Mouse (Mus musculus) embryonic facial prominence, embryonic 14.5 days (tissue): ENCODE measurements at regions not wholly inside any gene's neighbourhood (a gene's known extent, or its start where the extent isn't known, plus 50 kb on each side); places are given as distances from the start of the nearest gene placed in this dataset.

Source experiments
- ATAC-seq: fragments of 200-750 bp; cut with Nextera tagmentation; 2 replicates; pipeline ENCODE4 v1.8.0; 2017; ENCODE audit warnings: low read depth, moderate number of reproducible peaks, moderate TSS enrichment
- DNase-seq: peaks from one replicate; pipeline ENCODE4 v3.0.0-alpha.2; 2015; ENCODE audit warnings: low spot score
- H3K27ac ChIP-seq: fragments of 300-500 bp; sonication (generic); replicated peaks from 2 replicates; pipeline ENCODE4 v1.5.1; 2014; ENCODE audit warnings: low read depth, mild to moderate bottlenecking, low read length, moderate library complexity
- H3K27me3 ChIP-seq: fragments of 300-500 bp; sonication (generic); replicated peaks from 2 replicates; pipeline ENCODE4 v1.6.1; 2014; ENCODE audit warnings: low read length; ENCODE audit not compliant: control insufficient read depth, insufficient read depth
- H3K36me3 ChIP-seq: fragments of 300-500 bp; sonication (generic); 2 replicates; pipeline ENCODE4 v1.6.1; 2014; ENCODE audit warnings: low read length, mixed read lengths; ENCODE audit not compliant: control insufficient read depth, insufficient read depth
- H3K4me1 ChIP-seq: fragments of 300-500 bp; sonication (generic); 2 replicates; pipeline ENCODE4 v1.6.1; 2014; ENCODE audit warnings: antibody characterized with exemption, low read length; ENCODE audit not compliant: control insufficient read depth, insufficient read depth
- H3K4me2 ChIP-seq: fragments of 300-500 bp; sonication (generic); 2 replicates; pipeline ENCODE4 v1.6.1; 2014; ENCODE audit warnings: low read depth, mild to moderate bottlenecking, low read length, moderate library complexity, mixed read lengths
- H3K4me3 ChIP-seq: fragments of 300-500 bp; sonication (generic); 2 replicates; pipeline ENCODE4 v1.5.1; 2014; ENCODE audit warnings: low read depth, mild to moderate bottlenecking, low read length
- H3K9ac ChIP-seq: fragments of 300-500 bp; sonication (generic); 2 replicates; pipeline ENCODE4 v1.6.1; 2014; ENCODE audit warnings: low read depth, mild to moderate bottlenecking, low read length, moderate library complexity, mixed read lengths
- H3K9me3 ChIP-seq: fragments of 300-500 bp; sonication (generic); 2 replicates; pipeline ENCODE4 v1.6.1; 2016; ENCODE audit warnings: low read length; ENCODE audit not compliant: control insufficient read depth
- WGBS: fragments of 180-500 bp; shearing (Covaris S2); extraction: QIAGEN DNeasy Blood & Tissue Kit; methylation state at CpG from one replicate; pipeline ENCODE4 v1.1.7; 2014; 5-methylcytosine and 5-hydroxymethylcytosine counted together

DNA sequence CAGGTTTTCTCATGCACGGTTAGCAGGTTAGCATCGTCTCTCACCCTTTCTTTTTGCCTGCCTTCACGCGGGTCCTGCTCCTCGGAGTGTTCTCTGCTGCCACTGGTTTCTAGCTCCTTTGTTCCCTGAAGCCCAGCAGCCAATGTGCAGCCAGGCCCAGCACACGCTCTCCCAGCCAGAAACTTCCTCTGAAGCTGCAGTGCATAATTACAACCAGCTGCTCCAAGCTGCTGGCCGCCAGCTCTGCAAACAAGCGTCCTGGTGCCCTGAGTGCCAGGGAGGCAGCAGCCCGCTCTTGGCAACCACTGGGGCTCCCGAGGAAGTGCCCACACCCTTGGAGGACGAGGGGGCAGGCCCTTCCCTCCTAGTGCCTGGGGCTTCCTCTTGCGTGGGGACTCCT lies 74.8 kb upstream of the Maml3 start:
- Histone ChIP-seq H3K27me3 (no peaks in the 10 kb centered on the region), H3K4me3 (peak overlapping the region; percentile 24), H3K4me2 (peak overlapping the region; percentile 51), H3K4me1 (peaks cover 29% of the 10 kb centered on the region), H3K9ac (peak overlapping the region; percentile 57), H3K27ac (peak overlapping the region; percentile 91), H3K9me3 (no peaks in the 10 kb centered on the region), H3K36me3 (no peaks in the 10 kb centered on the region)
- ATAC-seq (peak; percentile 91), DNase-seq (peak; percentile 97)
- WGBS = 2% methylated on average over 12 of the region's 12 CpGs

DNA sequence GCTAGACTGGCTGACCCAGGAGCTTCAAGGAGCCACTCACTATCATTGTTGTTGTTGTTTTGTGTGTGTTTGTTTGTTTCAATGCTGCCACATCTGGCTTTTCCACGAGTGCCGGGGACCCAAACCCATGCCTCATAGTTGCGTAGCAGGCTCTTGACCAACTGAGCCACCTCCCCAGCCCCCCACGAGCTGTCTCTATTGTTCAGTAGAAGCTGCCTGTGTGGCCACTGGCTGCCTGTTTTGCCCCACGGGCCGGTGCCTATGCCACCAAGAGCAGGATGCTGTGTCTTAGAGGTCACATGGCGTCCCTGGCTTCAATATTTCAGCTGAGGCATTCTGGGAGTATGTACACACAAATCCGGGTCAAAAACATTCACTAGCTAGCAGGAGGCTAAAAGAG lies 75.4 kb upstream of the Maml3 start:
- DNase-seq (peak; percentile 34), ATAC-seq (peak; percentile 2; the same call in 1 of the 2 replicates)
- peak overlapping the region; percentile 91 for H3K27ac ChIP-seq
- H3K4me2 ChIP-seq = peak overlapping the region; percentile 51
- no peaks in the 10 kb centered on the region for H3K27me3 ChIP-seq
- H3K9ac ChIP-seq = no peak overlapping the region
- peaks cover 29% of the 10 kb centered on the region for H3K4me1 ChIP-seq
- H3K36me3 ChIP-seq = no peaks in the 10 kb centered on the region
- WGBS = 28% methylated on average over 8 of the region's 8 CpGs
- H3K9me3 ChIP-seq = no peaks in the 10 kb centered on the region
- no peak overlapping the region for H3K4me3 ChIP-seq

DNA sequence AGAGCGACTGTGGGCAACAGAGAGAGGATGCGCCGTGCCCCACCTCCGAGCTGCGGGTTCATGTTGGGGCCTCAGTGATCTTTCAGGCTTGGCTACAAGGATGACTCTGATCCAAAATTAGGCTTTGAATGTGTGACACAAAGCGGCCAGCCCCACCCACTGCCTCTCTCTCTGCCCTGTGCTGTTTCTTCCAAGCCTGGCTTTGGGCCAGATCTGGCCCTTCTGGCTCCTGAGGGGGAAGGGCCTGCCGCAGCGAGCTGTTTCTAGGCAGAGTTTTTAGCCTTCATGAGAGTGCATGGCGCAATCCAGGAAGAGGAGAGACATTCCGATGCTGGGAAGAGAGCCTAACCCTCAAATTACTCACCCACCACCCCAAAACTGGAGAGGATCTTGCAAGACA lies 75.9 kb upstream of the Maml3 start:
- Histone ChIP-seq H3K27me3 (no peaks in the 10 kb centered on the region), H3K4me1 (peaks cover 29% of the 10 kb centered on the region), H3K27ac (peak overlapping the region; percentile 91), H3K9ac (0 out of 2 replicates have a peak overlapping the region, but pooled peaks have one; percentile 21), H3K4me3 (no peak overlapping the region), H3K4me2 (peak overlapping the region; percentile 51; the same call in 1 of the 2 replicates), H3K9me3 (no peaks in the 10 kb centered on the region), H3K36me3 (no peaks in the 10 kb centered on the region)
- ATAC-seq (peak; percentile 71), DNase-seq (peak; percentile 94)
- 28% methylated on average over 10 of the region's 10 CpGs for WGBS

DNA sequence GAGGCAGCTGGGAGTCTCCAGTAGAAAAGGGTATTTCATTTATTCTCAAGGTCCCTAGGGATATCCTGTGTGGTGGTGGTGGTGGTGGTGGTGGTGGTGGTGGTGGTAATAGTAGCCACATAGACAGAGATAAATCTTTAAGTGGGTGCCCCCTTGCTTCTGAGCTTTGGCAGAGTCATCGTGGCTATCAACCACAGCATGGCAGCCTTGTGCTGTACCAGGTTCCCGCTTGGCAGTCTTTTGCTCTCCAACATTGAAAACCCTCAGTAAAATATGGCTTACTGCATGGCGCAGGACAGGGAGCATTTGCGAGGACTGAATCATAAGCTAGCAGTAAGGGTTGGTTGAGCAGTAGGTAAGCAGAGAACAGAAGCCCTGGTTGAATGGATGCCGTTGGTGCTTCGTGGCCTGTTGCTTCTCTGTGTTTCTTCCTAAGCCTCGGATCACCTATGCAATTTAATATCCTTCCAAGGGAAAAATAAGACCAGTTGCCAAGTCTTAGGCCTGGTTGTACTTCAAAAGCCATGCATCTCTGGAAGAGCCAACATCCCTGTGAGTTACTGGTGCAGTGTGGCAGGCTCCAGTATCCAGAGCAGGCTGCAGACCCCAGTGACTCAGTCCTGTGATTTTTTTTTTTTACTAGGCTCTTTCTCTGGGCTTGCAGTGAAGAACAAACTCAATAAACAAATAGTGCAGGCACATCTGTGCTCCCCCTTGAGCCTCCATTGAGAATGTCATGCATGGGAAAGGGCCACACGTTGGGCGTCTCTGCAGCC lies 76.6 kb upstream of the Maml3 start:
- ATAC-seq = no peak
- Histone ChIP-seq H3K27ac (peak overlapping the region; percentile 91), H3K27me3 (no peaks in the 10 kb centered on the region), H3K9me3 (no peaks in the 10 kb centered on the region), H3K4me3 (no peak overlapping the region), H3K4me2 (no peak overlapping the region), H3K9ac (no peak overlapping the region), H3K4me1 (peaks cover 29% of the 10 kb centered on the region), H3K36me3 (no peaks in the 10 kb centered on the region)
- WGBS = 85% methylated on average over 9 of the region's 9 CpGs
- DNase-seq = no peak

DNA sequence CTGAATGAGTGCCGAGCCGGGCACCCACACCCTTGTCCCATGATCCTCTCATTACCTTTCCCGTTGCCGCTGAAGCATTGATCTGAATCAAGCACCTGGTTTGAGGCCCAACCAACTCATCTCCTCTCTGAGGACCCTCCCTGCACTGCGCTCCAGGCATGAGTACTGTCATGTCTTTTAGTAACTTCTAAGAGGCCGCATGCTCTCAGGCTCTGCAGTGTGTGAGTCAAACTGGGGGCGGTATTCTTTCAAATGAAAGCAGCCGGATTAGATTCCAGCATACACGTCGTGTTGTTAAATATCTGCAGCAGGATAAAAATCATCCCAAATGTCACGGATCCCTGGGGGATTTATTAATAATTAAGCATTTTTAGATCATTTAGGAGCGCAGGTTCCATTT lies 79.4 kb upstream of the Maml3 start:
- WGBS = 69% methylated on average over 12 of the region's 12 CpGs
- no peak overlapping the region for H3K27ac ChIP-seq
- H3K9me3 ChIP-seq = no peaks in the 10 kb centered on the region
- no peaks in the 10 kb centered on the region for H3K27me3 ChIP-seq
- no peak overlapping the region for H3K4me2 ChIP-seq
- DNase-seq = peak; percentile 53
- H3K4me1 ChIP-seq = peaks cover 23% of the 10 kb centered on the region
- no peak overlapping the region for H3K9ac ChIP-seq
- ATAC-seq = no peak
- no peaks in the 10 kb centered on the region for H3K36me3 ChIP-seq
- no peak overlapping the region for H3K4me3 ChIP-seq

DNA sequence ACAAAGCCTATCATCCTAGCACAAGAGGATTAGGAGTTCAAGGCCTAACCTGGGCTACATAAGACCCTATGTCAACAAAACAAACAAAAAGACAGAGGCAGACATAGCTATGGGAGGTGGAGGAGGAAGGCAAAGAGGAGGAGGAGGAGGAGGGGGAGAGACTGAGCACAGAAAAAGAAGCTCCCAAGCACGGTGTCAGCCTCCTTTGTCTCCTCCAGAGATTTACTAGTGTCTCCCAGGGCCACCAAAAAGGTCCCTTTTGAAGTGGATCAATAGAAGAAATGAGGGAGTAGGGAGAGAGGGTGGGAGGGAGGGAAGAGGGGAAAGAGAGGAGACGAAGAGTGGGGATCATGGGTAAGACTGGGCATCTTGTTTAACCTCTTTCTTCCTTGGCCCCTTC lies 80.5 kb upstream of the Maml3 start:
- H3K9me3 ChIP-seq = no peaks in the 10 kb centered on the region
- peaks cover 14% of the 10 kb centered on the region for H3K4me1 ChIP-seq
- no peak overlapping the region for H3K9ac ChIP-seq
- WGBS = 60% methylated on average over 2 of the region's 2 CpGs
- no peak overlapping the region for H3K4me2 ChIP-seq
- ATAC-seq (no peak), DNase-seq (no peak)
- H3K36me3 ChIP-seq = no peaks in the 10 kb centered on the region
- no peaks in the 10 kb centered on the region for H3K27me3 ChIP-seq
- H3K4me3 ChIP-seq = no peak overlapping the region
- no peak overlapping the region for H3K27ac ChIP-seq

DNA sequence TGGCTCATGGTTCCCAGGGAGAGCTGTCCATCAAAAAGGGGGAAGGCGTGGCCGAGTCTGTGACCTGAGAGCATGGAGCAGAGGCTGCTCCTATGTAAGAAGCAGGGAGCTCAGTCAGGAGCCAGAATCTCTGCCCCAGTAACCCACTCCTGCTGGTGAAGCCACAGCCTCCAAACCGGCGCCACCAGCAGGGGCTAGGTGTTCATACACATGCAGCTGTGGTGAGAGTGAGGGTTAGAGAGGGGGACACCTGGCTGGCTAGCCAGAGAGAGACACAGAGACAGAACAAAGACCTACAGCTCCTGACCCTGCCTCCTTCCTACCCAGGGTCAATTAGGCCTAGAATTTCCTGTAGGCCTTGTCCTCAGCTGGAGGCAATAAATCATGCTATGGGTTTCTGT lies 80.7 kb upstream of the Foxo1 start:
- no peak overlapping the region for H3K27ac ChIP-seq
- ATAC-seq = 0 out of 2 replicates have a peak, but pooled peaks have one; percentile 18
- no peaks in the 10 kb centered on the region for H3K4me1 ChIP-seq
- WGBS = 45% methylated on average over 4 of the region's 4 CpGs
- no peaks in the 10 kb centered on the region for H3K27me3 ChIP-seq
- no peak overlapping the region for H3K4me3 ChIP-seq
- no peak overlapping the region for H3K9ac ChIP-seq
- no peaks in the 10 kb centered on the region for H3K9me3 ChIP-seq
- H3K4me2 ChIP-seq = no peak overlapping the region
- H3K36me3 ChIP-seq = no peaks in the 10 kb centered on the region
- peak; percentile 12 for DNase-seq

DNA sequence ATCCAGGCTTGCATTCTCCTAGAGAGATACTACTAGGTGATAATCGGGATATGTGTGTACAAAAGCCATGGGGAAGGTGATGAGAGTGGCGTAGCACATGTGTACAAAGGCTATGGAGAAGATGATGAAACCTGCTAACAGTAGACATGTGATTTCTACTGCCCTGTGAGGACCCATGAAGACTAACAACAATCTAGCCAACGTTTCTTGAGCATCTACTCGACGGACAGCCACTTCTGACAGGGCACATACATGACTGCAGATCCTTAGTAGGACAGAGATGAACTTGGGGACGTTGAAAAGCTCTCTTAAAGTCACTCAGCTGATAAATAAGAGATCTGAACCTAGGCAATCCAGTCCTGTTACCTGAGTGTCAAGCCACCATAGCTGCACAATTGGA lies 79.8 kb upstream of the Foxo1 start:
- DNase-seq (no peak), ATAC-seq (no peak)
- Histone ChIP-seq H3K27me3 (no peaks in the 10 kb centered on the region), H3K27ac (no peak overlapping the region), H3K4me3 (no peak overlapping the region), H3K4me1 (no peaks in the 10 kb centered on the region; the same call in 1 of the 2 replicates), H3K9me3 (no peaks in the 10 kb centered on the region), H3K36me3 (no peaks in the 10 kb centered on the region), H3K4me2 (no peak overlapping the region), H3K9ac (no peak overlapping the region)
- WGBS = 93% methylated on average over 6 of the region's 6 CpGs

DNA sequence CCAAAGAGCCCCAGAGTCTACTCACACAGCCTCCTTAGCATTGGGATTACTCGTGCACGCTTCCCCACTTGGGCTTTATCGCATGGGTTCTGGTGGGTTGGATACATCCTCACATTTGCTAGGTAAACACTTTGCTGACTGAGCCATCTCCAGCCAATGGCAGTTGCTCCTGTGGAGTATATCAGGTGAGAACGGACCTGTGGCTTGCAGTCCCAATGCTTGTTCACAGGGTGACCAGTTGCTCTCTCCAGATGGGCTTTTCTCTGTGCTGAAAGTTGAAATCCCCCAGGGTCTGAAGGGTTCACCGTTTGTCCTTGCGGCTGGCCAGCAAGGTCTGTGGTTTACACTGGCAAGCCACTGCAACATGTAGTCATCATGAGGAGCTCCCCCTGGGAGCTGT lies 79.1 kb upstream of the Foxo1 start:
- ATAC-seq = no peak
- Histone ChIP-seq H3K9me3 (no peaks in the 10 kb centered on the region), H3K4me2 (no peak overlapping the region), H3K4me3 (no peak overlapping the region), H3K9ac (no peak overlapping the region), H3K36me3 (no peaks in the 10 kb centered on the region), H3K4me1 (no peaks in the 10 kb centered on the region; the same call in none of the 2 replicates), H3K27ac (no peak overlapping the region), H3K27me3 (no peaks in the 10 kb centered on the region)
- DNase-seq = no peak
- 84% methylated on average over 6 of the region's 6 CpGs for WGBS
